Mouse (Mus musculus) T-helper 1 cell (primary cell): ENCODE results near the gene Habp4.

Source experiments
- in situ Hi-C: fragments of 300-600 bp; cut with MboI, MseI; formaldehyde crosslinking; loops from one replicate; pipeline ENCODE4 v1.15.1; 2025; ENCODE audit warnings: high pct_unique_total_duplicates

Gene Habp4

DNA sequence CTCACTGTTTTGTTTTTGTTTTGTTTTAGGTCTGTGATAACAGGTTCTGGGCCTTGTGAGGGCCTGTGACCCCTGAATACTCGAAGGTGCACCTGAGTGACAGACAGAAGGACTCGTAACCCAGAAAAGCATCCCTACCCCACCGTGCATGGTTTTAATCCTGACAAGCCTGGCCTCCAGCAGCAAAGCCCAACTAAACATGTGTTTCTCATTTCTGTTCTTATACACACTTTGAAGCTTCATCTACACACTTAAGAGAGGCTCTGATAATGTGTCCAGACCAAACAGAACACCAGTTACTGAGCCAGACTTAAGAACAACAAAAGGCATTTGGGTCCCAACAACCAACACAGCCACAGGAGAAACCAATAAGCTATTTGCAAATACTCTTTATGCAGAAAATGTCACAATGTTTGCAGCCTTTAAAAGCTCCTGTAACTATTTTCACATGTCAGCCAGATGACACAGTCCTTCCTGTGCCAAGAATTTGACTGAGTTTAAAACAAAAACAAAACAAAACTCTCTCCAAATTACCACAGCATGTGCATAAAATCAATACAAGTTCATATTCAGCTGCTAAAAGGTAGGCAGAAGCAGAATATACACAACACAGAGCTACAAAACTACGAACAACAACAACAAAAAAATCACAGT is 73.6 kb downstream of the Habp4 start:
- in situ Hi-C loops, result no loop called here

DNA sequence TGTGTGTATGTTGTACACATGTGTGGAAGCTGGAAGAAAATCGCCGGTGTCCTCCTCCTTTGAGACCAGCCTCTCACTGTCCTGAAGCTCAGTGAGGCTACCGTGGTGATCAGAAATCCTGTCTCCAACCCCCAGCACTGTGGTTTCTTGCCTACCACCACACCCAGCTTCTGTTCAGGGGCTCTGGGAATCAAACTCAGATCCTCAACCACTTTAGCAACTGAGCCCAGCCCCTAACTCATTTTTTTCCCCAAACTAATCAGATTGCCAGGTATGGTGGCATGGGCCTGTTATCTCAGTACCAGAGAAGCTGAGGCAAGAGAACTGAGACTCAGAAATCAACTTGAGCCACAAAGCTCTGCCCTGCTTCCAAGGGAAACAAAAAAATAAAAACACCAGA is 74.2 kb downstream of the Habp4 start:
- in situ Hi-C loops, result no loop called here
